Mouse (Mus musculus) brown adipose tissue, adult 24 weeks (tissue): ENCODE data around the gene Gm14180. TPM values are rescaled to one million over a fixed set of nuclear protein-coding genes. Genes with fewer than 3 reads are reported as not detected.
"Not testable (repeated sequence)": the region's sequence is repeated elsewhere in the genome, so short reads cannot be mapped to it uniquely, and the experiment has no call there.

Source experiments
- H3K27ac ChIP-seq: fragments of 200-500 bp; replicated peaks from 2 replicates; pipeline ENCODE4 v1.5.1; 2012; ENCODE audit warnings: low read depth, mild to moderate bottlenecking, low read length
- H3K4me1 ChIP-seq: fragments of 200-500 bp; 2 replicates; pipeline ENCODE4 v1.6.1; 2012; ENCODE audit warnings: low read length, mixed read lengths; ENCODE audit not compliant: control insufficient read depth, insufficient read depth, insufficient read length
- H3K4me3 ChIP-seq: fragments of 200-500 bp; 2 replicates; pipeline ENCODE4 v1.5.1; 2012; ENCODE audit warnings: low read depth, mild to moderate bottlenecking, low read length, moderate library complexity; ENCODE audit not compliant: insufficient read depth
- polyA plus RNA-seq: library from polyadenylated mRNA; stranded (reverse); fragments of >200 nt; gene quantifications from 2 replicates; pipeline ENCODE4 v1.2.4, GENCODE M21; 2012; ENCODE audit not compliant: missing spikeins, insufficient read depth, insufficient read length

Gm14180 gene
- not detected in 2 replicates for polyA plus RNA-seq

DNA sequence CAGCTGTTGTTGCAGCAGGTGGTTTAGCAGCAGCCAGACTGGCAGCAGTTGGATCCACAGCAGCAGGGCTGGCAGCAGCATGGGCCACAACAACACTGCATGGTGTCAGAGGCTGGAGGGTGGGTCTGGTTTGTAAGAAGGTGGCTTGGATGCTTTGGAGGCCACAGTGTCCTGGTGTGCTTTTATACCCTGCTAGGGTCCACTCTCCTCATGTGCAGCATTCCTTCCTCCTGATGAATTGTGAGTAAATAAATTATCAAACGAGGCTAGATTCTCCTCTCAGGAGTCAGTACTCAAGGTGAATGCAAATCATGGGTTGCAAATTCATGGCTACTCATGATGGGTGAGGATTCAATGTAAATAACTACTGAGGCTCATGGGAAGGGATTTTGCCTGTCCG lies at the start of gene Gm14180:
Gene Gm14180 (minus strand): TSS at position 101 of the 400 bp plus-strand sequence.
- no peak within 1 kb of the TSS for H3K4me3 ChIP-seq
- no peak within 1 kb of the TSS for H3K27ac ChIP-seq
- no peaks in the 10 kb centered on the region for H3K4me1 ChIP-seq

- H3K4me3 ChIP-seq = no peak within 1 kb of the TSS
Observed at GRCm38 (mm10) chr11:99780604-99781003, 46.5 kb upstream of the Gm14180 start, which contains the start of gene Krtap4-8. TSS of gene Krtap4-8 (minus strand) at chr11:99780704.

DNA sequence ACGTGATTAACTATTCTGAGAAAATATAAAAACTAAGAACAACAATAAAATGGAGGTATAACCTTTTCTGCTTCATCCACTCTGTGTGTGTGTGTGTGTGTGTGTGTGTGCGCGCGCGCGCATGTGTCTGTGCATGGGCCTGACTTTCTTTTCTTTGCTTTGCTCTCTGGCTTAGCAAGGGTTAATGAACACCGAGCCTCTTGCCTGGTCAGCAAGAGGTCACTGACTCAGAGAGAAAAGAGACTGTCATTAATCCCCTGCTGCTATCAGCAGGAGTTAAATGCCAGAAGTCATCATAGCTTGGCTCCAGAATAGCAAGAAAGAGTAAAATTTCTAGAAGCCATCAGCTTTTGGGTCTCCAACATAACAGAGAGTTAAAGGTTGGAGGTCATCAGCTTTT lies 44.3 kb upstream of the Gm14180 start:
- Histone ChIP-seq H3K27ac (no peak overlapping the region), H3K4me3 (no peak overlapping the region), H3K4me1 (no peaks in the 10 kb centered on the region)

More at GRCm38 (mm10) chr11:99780604-99781003, 46.5 kb upstream of the Gm14180 start, which contains the start of gene Krtap4-8:
- no peak within 1 kb of the TSS for H3K27ac ChIP-seq
- no peaks in the 10 kb centered on the region for H3K4me1 ChIP-seq

DNA sequence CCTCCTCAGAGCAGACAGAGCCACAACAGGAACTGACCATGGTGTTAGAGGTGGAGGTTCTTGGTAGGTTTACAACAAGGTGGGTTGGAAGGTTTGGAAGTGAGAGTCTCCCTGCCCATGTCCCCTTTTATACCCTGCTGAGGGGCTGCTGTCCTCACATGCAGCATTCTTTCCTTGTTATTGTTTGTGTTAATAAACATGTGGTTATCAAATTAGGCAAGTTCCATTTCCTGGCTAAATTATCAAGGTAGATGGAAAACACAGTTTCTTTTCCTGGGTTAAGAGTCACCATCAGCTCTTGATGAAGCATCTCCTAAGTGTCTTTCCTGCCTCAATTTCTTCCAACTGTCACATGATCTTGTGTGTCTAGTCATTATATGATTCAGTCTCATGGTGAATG lies 38.7 kb upstream of the Gm14180 start, which contains the start of gene Gm11595:
Gene Gm11595 (minus strand): TSS at position 101 of the 400 bp plus-strand sequence.
- not testable (repeated sequence) for H3K4me3 ChIP-seq, H3K4me1 ChIP-seq, H3K27ac ChIP-seq

DNA sequence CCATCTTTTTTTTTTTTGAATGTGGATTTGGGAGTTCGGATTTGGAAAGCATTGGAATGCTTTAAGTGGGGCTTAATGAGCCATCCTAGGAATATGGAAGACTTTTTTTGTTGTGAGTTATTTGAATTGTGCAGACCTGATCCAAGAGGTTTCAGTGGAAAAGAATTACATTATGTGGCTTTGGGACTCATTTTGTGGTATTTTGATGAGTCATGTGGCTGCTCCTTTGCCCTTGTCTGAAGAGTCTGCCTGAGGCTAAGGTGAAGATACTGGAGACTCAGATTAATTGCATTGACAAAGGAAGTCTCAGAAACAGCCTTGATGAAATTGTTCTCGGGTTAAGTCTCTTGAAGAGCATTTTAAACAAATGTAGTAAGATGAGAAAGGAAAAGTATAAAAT lies 34.3 kb upstream of the Gm14180 start:
- H3K27ac ChIP-seq = no peak overlapping the region

DNA sequence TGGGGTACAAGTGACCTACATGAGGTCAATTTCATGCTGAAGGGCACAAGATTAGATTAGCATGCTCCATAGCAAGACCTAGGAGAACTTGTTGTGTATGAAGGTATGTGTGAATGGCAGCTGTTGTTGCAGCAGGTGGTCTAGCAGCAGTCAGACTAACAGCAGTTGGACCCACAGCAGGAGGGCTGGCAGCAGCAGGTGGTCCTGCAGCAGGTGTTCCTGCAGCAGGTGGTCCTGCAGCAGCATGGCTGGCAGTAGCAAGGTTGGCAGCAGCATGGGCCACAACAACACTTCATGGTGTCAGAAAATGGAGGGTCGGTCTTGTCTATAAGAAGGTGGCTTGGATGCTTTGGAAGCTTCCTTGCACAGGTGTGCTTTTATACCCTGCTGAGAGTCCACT lies 24.8 kb upstream of the Gm14180 start:
- Histone ChIP-seq H3K4me1 (no peaks in the 10 kb centered on the region), H3K4me3 (no peak overlapping the region), H3K27ac (no peak overlapping the region)

More for the DNA sequence above, 34.3 kb upstream of the Gm14180 start:
- H3K4me3 ChIP-seq = no peak overlapping the region
- H3K4me1 ChIP-seq = no peaks in the 10 kb centered on the region

DNA sequence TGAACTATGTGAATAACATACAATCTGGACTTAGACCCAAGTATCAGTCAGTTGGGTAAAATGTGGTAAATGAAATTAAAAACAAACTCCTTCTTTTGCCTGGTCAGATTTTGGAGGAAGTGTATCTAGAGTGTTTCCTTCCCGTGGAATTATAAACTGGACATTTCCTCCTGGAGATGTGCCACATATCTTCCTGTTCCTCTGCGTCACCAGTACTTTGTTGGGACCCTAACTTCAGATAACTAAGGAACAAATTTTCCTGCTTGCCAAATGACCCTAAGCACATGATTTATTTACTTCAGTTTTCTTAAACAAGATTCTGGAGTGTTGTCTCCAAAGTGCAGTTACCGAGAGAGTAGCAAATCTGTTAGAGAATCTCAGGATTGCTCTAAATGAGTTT lies 9.9 kb upstream of the Gm14180 start:
- Histone ChIP-seq H3K4me1 (no peaks in the 10 kb centered on the region), H3K27ac (no peak overlapping the region), H3K4me3 (no peak overlapping the region)

DNA sequence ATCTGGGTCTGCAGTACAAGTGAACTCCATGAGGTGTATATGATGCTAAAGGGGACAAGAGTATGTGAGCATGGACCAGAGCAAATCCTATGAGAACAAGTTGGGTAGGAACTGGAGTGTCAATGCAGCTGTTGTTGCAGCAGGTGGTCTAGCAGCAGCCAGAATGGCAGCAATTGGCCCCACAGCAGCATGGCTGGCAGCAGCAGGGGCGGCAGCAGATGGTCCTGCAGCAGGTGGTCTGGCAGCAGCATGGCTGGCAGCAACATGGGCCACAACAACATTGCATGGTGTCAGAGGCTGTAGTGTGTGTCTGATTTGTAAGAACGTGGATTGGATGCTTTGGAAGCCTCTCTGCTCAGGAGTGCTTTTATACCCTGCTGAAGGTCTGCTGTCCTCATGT lies 10.0 kb downstream of the Gm14180 start:
- no peak overlapping the region for H3K27ac ChIP-seq
- H3K4me3 ChIP-seq = no peak overlapping the region
- no peaks in the 10 kb centered on the region for H3K4me1 ChIP-seq

DNA sequence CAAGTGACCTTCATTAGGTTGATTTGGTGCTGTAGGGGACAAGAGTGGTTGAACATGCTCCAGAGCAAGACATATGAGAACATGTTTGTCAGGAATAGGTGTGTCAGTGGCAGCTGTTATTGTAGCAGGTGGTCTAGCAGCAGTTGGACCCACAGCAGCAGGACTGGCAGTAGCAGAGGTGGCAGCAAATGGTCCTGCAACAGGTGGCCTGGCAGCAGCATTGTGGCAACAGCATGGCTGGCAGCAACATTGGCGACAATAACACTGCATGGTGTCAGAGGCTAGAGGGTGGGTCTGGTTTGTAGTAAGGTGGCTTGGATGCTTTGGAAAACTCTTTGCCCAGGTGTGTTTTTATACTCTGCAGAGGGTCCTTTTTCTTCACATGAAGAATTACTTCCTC lies 15.3 kb downstream of the Gm14180 start:
- H3K27ac ChIP-seq = no peak overlapping the region
- no peaks in the 10 kb centered on the region for H3K4me1 ChIP-seq
- no peak overlapping the region for H3K4me3 ChIP-seq

DNA sequence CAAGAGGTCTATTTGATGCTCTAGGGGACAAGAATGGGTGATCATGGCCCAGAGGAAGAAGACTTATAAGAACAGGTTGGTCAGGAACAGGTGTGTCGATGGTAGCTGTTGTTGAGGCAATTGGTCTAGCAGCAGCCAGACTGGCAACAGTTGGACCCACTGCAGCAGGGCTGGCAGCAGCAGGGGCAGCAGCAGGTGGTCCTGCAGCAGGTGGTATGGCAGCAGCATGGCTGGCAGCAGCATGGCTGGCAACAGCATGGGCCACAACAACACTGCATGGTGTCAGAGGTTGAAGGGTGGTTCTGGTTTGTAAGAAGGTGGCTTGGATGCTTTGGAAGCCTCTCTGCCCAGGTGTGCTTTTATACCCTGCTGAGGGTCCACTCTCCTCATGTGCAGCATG lies 43.6 kb downstream of the Gm14180 start, which contains the start of gene Gm14190:
Gene Gm14190 (minus strand): TSS at position 278 of the 400 bp plus-strand sequence.
- Histone ChIP-seq H3K4me3 (no peak within 1 kb of the TSS), H3K4me1 (no peaks in the 10 kb centered on the region), H3K27ac (no peak within 1 kb of the TSS)

DNA sequence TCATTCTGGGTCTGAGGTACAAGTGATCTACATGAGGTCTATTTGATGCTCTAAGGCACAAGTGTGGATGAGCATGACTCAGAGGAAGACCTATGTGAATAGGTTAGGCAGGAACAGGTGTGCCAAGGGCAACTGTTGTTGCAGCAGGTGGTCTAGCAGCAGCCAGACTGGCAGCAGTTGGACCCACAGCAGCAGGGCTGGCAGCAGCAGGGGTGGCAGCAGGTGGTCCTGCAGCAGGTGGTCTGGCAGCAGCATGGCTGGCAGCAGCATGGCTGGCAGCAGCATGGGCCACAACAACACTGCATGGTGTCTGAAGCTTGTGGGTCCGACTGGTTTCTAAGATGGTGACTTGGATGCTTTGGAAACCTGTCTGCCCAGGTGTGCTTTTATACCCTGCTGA lies 48.9 kb downstream of the Gm14180 start:
- H3K27ac ChIP-seq, H3K4me1 ChIP-seq, H3K4me3 ChIP-seq: not testable (repeated sequence)

Other genes starting within 250 kb of the Gm14180 start
- not detected in 2 replicates for gene Krt23, start 241.2 kb downstream of the Gm14180 start, polyA plus RNA-seq
- not detected in 2 replicates for gene Krt39, start 213.0 kb downstream of the Gm14180 start, polyA plus RNA-seq
- not detected in 2 replicates for gene Krt40, start 191.1 kb downstream of the Gm14180 start, polyA plus RNA-seq
- not detected in 2 replicates for gene Krtap3-3, start 183.4 kb downstream of the Gm14180 start, polyA plus RNA-seq
- not detected in 2 replicates for gene Krtap3-2, start 177.4 kb downstream of the Gm14180 start, polyA plus RNA-seq
- gene Gm11939, start 174.8 kb downstream of the Gm14180 start, polyA plus RNA-seq = not detected in 2 replicates
- gene Krtap3-1, start 167.7 kb downstream of the Gm14180 start, polyA plus RNA-seq = not detected in 2 replicates
- not detected in 2 replicates for gene Krtap1-5, start 153.3 kb downstream of the Gm14180 start, polyA plus RNA-seq
- not detected in 2 replicates for gene Krtap1-4, start 150.6 kb downstream of the Gm14180 start, polyA plus RNA-seq
- not detected in 2 replicates for gene Krtap1-3, start 143.0 kb downstream of the Gm14180 start, polyA plus RNA-seq
- gene Krtap9-3, start 136.2 kb downstream of the Gm14180 start, polyA plus RNA-seq = not detected in 2 replicates
- not detected in 2 replicates for gene Gm11938, start 131.0 kb downstream of the Gm14180 start, polyA plus RNA-seq
- gene Gm11937, start 124.1 kb downstream of the Gm14180 start, polyA plus RNA-seq = not detected in 2 replicates
- gene Krtap2-4, start 119.4 kb downstream of the Gm14180 start, polyA plus RNA-seq = not detected in 2 replicates
- gene Gm11562, start 113.9 kb downstream of the Gm14180 start, polyA plus RNA-seq = not detected in 2 replicates
- not detected in 2 replicates for gene Krtap4-1, start 106.1 kb downstream of the Gm14180 start, polyA plus RNA-seq
- gene Krtap4-2, start 99.2 kb downstream of the Gm14180 start, polyA plus RNA-seq = not detected in 2 replicates
- not detected in 2 replicates for gene Krtap4-7, start 90.2 kb downstream of the Gm14180 start, polyA plus RNA-seq
- not detected in 2 replicates for gene Gm11555, start 84.1 kb downstream of the Gm14180 start, polyA plus RNA-seq
- not detected in 2 replicates for gene Gm11563, start 75.3 kb downstream of the Gm14180 start, polyA plus RNA-seq
- not detected in 2 replicates for gene Krtap4-6, start 68.3 kb downstream of the Gm14180 start, polyA plus RNA-seq
- not detected in 2 replicates for gene Gm14190, start 43.5 kb downstream of the Gm14180 start, polyA plus RNA-seq
- not detected in 2 replicates for gene Gm11595, start 38.6 kb upstream of the Gm14180 start, polyA plus RNA-seq
- gene Krtap4-8, start 46.4 kb upstream of the Gm14180 start, polyA plus RNA-seq = not detected in 2 replicates
- not detected in 2 replicates for gene Krtap4-9, start 50.9 kb upstream of the Gm14180 start, polyA plus RNA-seq
- gene Gm11596, start 59.2 kb upstream of the Gm14180 start, polyA plus RNA-seq = not detected in 2 replicates
- not detected in 2 replicates for gene Gm11569, start 64.6 kb upstream of the Gm14180 start, polyA plus RNA-seq
- gene Gm11554, start 70.2 kb upstream of the Gm14180 start, polyA plus RNA-seq = not detected in 2 replicates
- gene Krtap4-13, start 75.6 kb upstream of the Gm14180 start, polyA plus RNA-seq = not detected in 2 replicates
- not detected in 2 replicates for gene Gm11564, start 81.4 kb upstream of the Gm14180 start, polyA plus RNA-seq
- gene 2300003K06Rik, start 103.8 kb upstream of the Gm14180 start, polyA plus RNA-seq = not detected in 2 replicates
- gene Krtap4-16, start 117.3 kb upstream of the Gm14180 start, polyA plus RNA-seq = not detected in 2 replicates
- not detected in 2 replicates for gene Gm11568, start 123.6 kb upstream of the Gm14180 start, polyA plus RNA-seq
- not detected in 2 replicates for gene Gm11559, start 130.2 kb upstream of the Gm14180 start, polyA plus RNA-seq
- gene Krtap9-1, start 139.1 kb upstream of the Gm14180 start, polyA plus RNA-seq = not detected in 2 replicates
- not detected in 2 replicates for gene Gm11567, start 144.9 kb upstream of the Gm14180 start, polyA plus RNA-seq
- gene Krtap31-1, start 173.6 kb upstream of the Gm14180 start, polyA plus RNA-seq = not detected in 2 replicates
- not detected in 2 replicates for gene Gm11565, start 180.5 kb upstream of the Gm14180 start, polyA plus RNA-seq
- gene Krtap31-2, start 202.0 kb upstream of the Gm14180 start, polyA plus RNA-seq = not detected in 2 replicates
- not detected in 2 replicates for gene Krtap9-5, start 214.2 kb upstream of the Gm14180 start, polyA plus RNA-seq
- not detected in 2 replicates for gene Krtap29-1, start 244.8 kb upstream of the Gm14180 start, polyA plus RNA-seq